In genomic region chr13:78199642-78200160, GRCm38 (mm10) we compare ENCODE assay signal across 8 mouse cellular contexts. TPM values are rescaled to one million over a fixed set of nuclear protein-coding genes. Genes with fewer than 3 reads are reported as not detected.
DNase-seq lines count a peak whose midpoint lies in the region; ATAC-seq and TF ChIP-seq lines count a peak whose summit lies in the region.

Gene Nr2f1, minus strand, starts transcription at chr13:78199757.

- H3K4me2 ChIP-seq in heart, embryonic 11.5 days: peak within 1 kb of the TSS; percentile 77

- peak within 1 kb of the TSS; percentile 81 for H3K4me3 ChIP-seq in heart, embryonic 11.5 days (ENCODE audit: low read depth, low read length)
- peak within 1 kb of the TSS; percentile 71 for H3K4me3 ChIP-seq in E14TG2a.4 (replicated peaks; ENCODE audit: low read length)
- peak within 1 kb of the TSS; percentile 64 for H3K4me3 ChIP-seq in embryonic fibroblast, embryonic 13.5 days (ENCODE audit: insufficient read depth, low read length)
- peak within 1 kb of the TSS; percentile 60 for H3K4me3 ChIP-seq in small intestine, adult 2 months (ENCODE audit: low read depth, low read length)

- no peaks in the 10 kb centered on the region for H3K9me3 ChIP-seq in heart, embryonic 11.5 days (replicated peaks; ENCODE audit: control insufficient read depth, low read length)
- no peaks in the 10 kb centered on the region for H3K9me3 ChIP-seq in E14TG2a.4 (ENCODE audit: low read length)

- WGBS in heart, embryonic 11.5 days (ENCODE audit: insufficient replicate concordance): 0% methylated on average over 14 of the region's 14 CpGs
- WGBS in small intestine, adult 2 months: 4% methylated on average over 14 of the region's 14 CpGs

- DNase-seq in heart, postnatal 14 days: no peak
- DNase-seq in left cerebral cortex, postnatal 36 days (ENCODE audit: low spot score in 2 of 2): no peak
- no peak for DNase-seq in urinary bladder, postnatal 25 days (ENCODE audit: low spot score)

- H3K4me1 ChIP-seq in heart, embryonic 11.5 days (ENCODE audit: control insufficient read depth, insufficient read depth, low read length): peaks cover 7% of the 10 kb centered on the region
- peaks cover 47% of the 10 kb centered on the region for H3K4me1 ChIP-seq in E14TG2a.4 (replicated peaks; ENCODE audit: low read depth, low read length)
- peaks cover under 1% of the 10 kb centered on the region; the same call in 1 of the 2 replicates for H3K4me1 ChIP-seq in embryonic fibroblast, embryonic 13.5 days (ENCODE audit: control insufficient read depth, insufficient read depth, low read length)
- peaks cover 8% of the 10 kb centered on the region; the same call in 1 of the 2 replicates for H3K4me1 ChIP-seq in small intestine, adult 2 months (ENCODE audit: control insufficient read depth, insufficient read depth, insufficient read length, low read length)

- H3K9ac ChIP-seq in heart, embryonic 11.5 days (ENCODE audit: low read depth, low read length): peak within 1 kb of the TSS; percentile 87

- H3K27me3 ChIP-seq in heart, embryonic 11.5 days (ENCODE audit: control insufficient read depth, insufficient read depth, low read length): peaks cover 22% of the 10 kb centered on the region
- H3K27me3 ChIP-seq in E14TG2a.4 (ENCODE audit: insufficient read depth, low read length): peaks cover 76% of the 10 kb centered on the region
- peaks cover 70% of the 10 kb centered on the region for H3K27me3 ChIP-seq in small intestine, adult 2 months (ENCODE audit: control insufficient read depth, insufficient read depth, low read length)

- H3K36me3 ChIP-seq in heart, embryonic 11.5 days (ENCODE audit: control insufficient read depth, insufficient read depth, low read length): no peaks in the 10 kb centered on the region
- H3K36me3 ChIP-seq in E14TG2a.4 (ENCODE audit: insufficient read depth, low read length): no peaks in the 10 kb centered on the region
- no peaks in the 10 kb centered on the region for H3K36me3 ChIP-seq in small intestine, adult 2 months (ENCODE audit: control insufficient read depth, insufficient read depth, low read length)

- no peak for TF ChIP-seq CTCF in E14TG2a.4 (conservative IDR thresholded peaks at IDR 0.05; ENCODE audit: low read length)
- TF ChIP-seq CTCF in embryonic fibroblast, embryonic 13.5 days (IDR thresholded peaks at IDR 0.05; ENCODE audit: borderline replicate concordance, insufficient read depth, low read length): no peak
- no peak for TF ChIP-seq CTCF in small intestine, adult 2 months (IDR thresholded peaks at IDR 0.05; ENCODE audit: extremely low read depth, insufficient read length, insufficient replicate concordance, low read depth, low read length)

- ATAC-seq in heart, embryonic 11.5 days (replicated peaks; ENCODE audit: insufficient number of reproducible peaks, low FRiP score, low TSS enrichment): no peak
- ATAC-seq in activated CD4-positive, CD25-positive, alpha-beta regulatory T cell, adult 4 months: no peak

- intact Hi-C loops in heart, postnatal 14 days (cut with DNase I): loop anchor here (5.0 to 10.0 kb wide), 3 partner anchors 217 to 1155 kb away; no protein-coding TSS in a partner anchor
- intact Hi-C loops in left cerebral cortex, postnatal 36 days (cut with DNase I): loop anchor here (5.0 to 10.0 kb wide), 2 partner anchors 375 to 828 kb away; no protein-coding TSS in a partner anchor

- TF ChIP-seq POLR2A in embryonic fibroblast, embryonic 13.5 days (IDR thresholded peaks at IDR 0.05; ENCODE audit: low read depth, low read length): no peak
- TF ChIP-seq POLR2A in small intestine, adult 2 months (IDR thresholded peaks at IDR 0.05; ENCODE audit: low read depth, low read length): no peak

- H3K27ac ChIP-seq in heart, embryonic 11.5 days (ENCODE audit: low read depth, low read length): peak within 1 kb of the TSS; percentile 97
- H3K27ac ChIP-seq in embryonic fibroblast, embryonic 13.5 days (ENCODE audit: insufficient read depth, low read length): peak within 1 kb of the TSS; percentile 77
- no peak within 1 kb of the TSS for H3K27ac ChIP-seq in small intestine, adult 2 months (ENCODE audit: insufficient read depth, low read depth, low read length)

RNA-seq across cellular contexts. Expression of gene Nr2f1, which starts in this region (rescaled TPM):
- polyA plus RNA-seq in heart, embryonic 11.5 days (2014; fragmentation: Nextera tagmentation; extraction: Ambion mirVana): 10.2 and 10.9 TPM in 2 replicates
- 1 to 10 TPM; 3.8 to 4.9 TPM for total RNA-seq in heart, postnatal 14 days (2021)
- 13.2 and 17.4 TPM in 2 replicates for polyA plus RNA-seq in embryonic fibroblast, embryonic 13.5 days (2011; ENCODE audit: insufficient read length, low read depth, missing spikeins)
- total RNA-seq in left cerebral cortex, postnatal 36 days (2021): 100 to 1,000 TPM; 128 to 130 TPM
- 2.7 and 5.9 TPM in 2 replicates for polyA plus RNA-seq in small intestine, adult 2 months (2012; rRNA removed)
- polyA plus RNA-seq in activated CD4-positive, CD25-positive, alpha-beta regulatory T cell, adult 4 months (2017; shearing (Covaris generic)): not detected

Comparison
In these comparisons a context has a peak if more than half of its experiments do, and no peak if none do; other contexts are left out.
1. RNA of gene Nr2f1 (total RNA-seq): 128 to 130 TPM in left cerebral cortex, postnatal 36 days; 3.8 to 4.9 TPM in heart, postnatal 14 days; every median in the first group is over 10 times any median in the second.
2. Peak in every context shown above with its lines, with median percentiles within 50 percentile points of each other: H3K4me3 ChIP-seq.